ENCODE assay signal across 9 mouse cellular contexts in genomic region chr6:124570026-124570425, GRCm38 (mm10). TPM values are rescaled to one million over a fixed set of nuclear protein-coding genes. Genes with fewer than 3 reads are reported as not detected.
DNase-seq lines count a peak whose midpoint lies in the region; ATAC-seq and TF ChIP-seq lines count a peak whose summit lies in the region.
"Had no signal": no experiment of that assay in that cellular context is flagged by ENCODE, and none has a peak within 500 bp of the region (broad histone marks: within the 10 kb centered on the region; RNA-seq: fewer than 3 reads in every experiment).

C1rb (plus strand) TSS chr6:124570294.

- H3K4me1 ChIP-seq in heart, adult 2 months (ENCODE audit: control insufficient read depth, insufficient read depth, low read length) = no peaks in the 10 kb centered on the region
- no peaks in the 10 kb centered on the region for H3K4me1 ChIP-seq in liver, embryonic 13.5 days (replicated peaks)
- H3K4me1 ChIP-seq: midbrain, embryonic 12.5 days had no signal

- H3K9me3 ChIP-seq in liver, embryonic 13.5 days (replicated peaks) = no peaks in the 10 kb centered on the region
- H3K9me3 ChIP-seq: midbrain, embryonic 12.5 days had no signal

- no peak for ATAC-seq in liver, embryonic 13.5 days (ENCODE audit: low read depth)

- intact Hi-C loops in heart, adult 2 months (cut with DNase I) = loop anchor here (1.0 kb wide), 2 partner anchors 170 to 189 kb away; no protein-coding TSS in a partner anchor

- no peak for TF ChIP-seq POLR2A in heart, adult 2 months (IDR thresholded peaks at IDR 0.05; ENCODE audit: insufficient read depth, low read depth, low read length)

- TF ChIP-seq EP300 in heart, adult 2 months (IDR thresholded peaks at IDR 0.05; ENCODE audit: insufficient read depth, low read depth, low read length) = no peak

- DNase-seq in CD8-positive naive resting alpha-beta T cell, adult 2 months (ENCODE audit: low read depth in 2 of 2, low spot score in 2 of 2) = peak; percentile 38 to 50
- peak; percentile 73 to 94 for DNase-seq in adrenal gland, adult (ENCODE audit: inconsistent age in 2 of 2, low spot score in 1 of 2)
- peak; percentile 87 for DNase-seq in embryo, embryonic 10.5 days (ENCODE audit: low spot score)
- peak; percentile 41 to 65 for DNase-seq in heart, adult 2 months
- peak; percentile 78 for DNase-seq in kidney, postnatal 10 days
- peak; percentile 30 for DNase-seq in liver, embryonic 13.5 days
- peak; percentile 53 for DNase-seq in ovary, postnatal 36 days (ENCODE audit: low spot score)
- peak; percentile 67 for DNase-seq in thymus, postnatal 4 days

- peak; percentile 96 for TF ChIP-seq CTCF in heart, adult 2 months (IDR thresholded peaks at IDR 0.05)

- H3K4me3 ChIP-seq in heart, adult 2 months = no peak within 1 kb of the TSS
- no peak within 1 kb of the TSS for H3K4me3 ChIP-seq in liver, embryonic 13.5 days (replicated peaks)
- H3K4me3 ChIP-seq: midbrain, embryonic 12.5 days had no signal

- no peak within 1 kb of the TSS for H3K9ac ChIP-seq in heart, adult 2 months (ENCODE audit: low read depth, low read length)
- no peak within 1 kb of the TSS for H3K9ac ChIP-seq in liver, embryonic 13.5 days
- H3K9ac ChIP-seq: midbrain, embryonic 12.5 days had no signal

- no peak within 1 kb of the TSS for H3K4me2 ChIP-seq in liver, embryonic 13.5 days
- H3K4me2 ChIP-seq: midbrain, embryonic 12.5 days had no signal

- no peaks in the 10 kb centered on the region for H3K36me3 ChIP-seq in heart, adult 2 months (ENCODE audit: control insufficient read depth, insufficient read depth, low read length)
- no peaks in the 10 kb centered on the region for H3K36me3 ChIP-seq in liver, embryonic 13.5 days
- H3K36me3 ChIP-seq: midbrain, embryonic 12.5 days had no signal

- H3K27me3 ChIP-seq in heart, adult 2 months (ENCODE audit: control insufficient read depth, insufficient read depth, low read length) = no peaks in the 10 kb centered on the region
- H3K27me3 ChIP-seq in liver, embryonic 13.5 days = no peaks in the 10 kb centered on the region
- H3K27me3 ChIP-seq: midbrain, embryonic 12.5 days had no signal

- WGBS in heart, adult 2 months = 4% methylated on average over 8 of the region's 8 CpGs
- WGBS in liver, embryonic 13.5 days (ENCODE audit: insufficient replicate concordance) = under 1% methylated on average over 8 of the region's 8 CpGs

- no peak within 1 kb of the TSS for H3K27ac ChIP-seq in heart, adult 2 months
- H3K27ac ChIP-seq in liver, embryonic 13.5 days = no peak within 1 kb of the TSS
- H3K27ac ChIP-seq: midbrain, embryonic 12.5 days had no signal

- H3K79me2 ChIP-seq in heart, adult 2 months (replicated peaks; ENCODE audit: control insufficient read depth, insufficient read depth, low read length) = no peaks in the 10 kb centered on the region

RNA-seq across cellular contexts. Expression of gene C1rb, which starts in this region (rescaled TPM):
- total RNA-seq in heart, adult 2 months (2021) = 1 to 10 TPM; 1.2 to 1.8 TPM
- not detected in 2 replicates for polyA plus RNA-seq in heart, adult 2 months (2012; rRNA removed)
- polyA plus RNA-seq in liver, embryonic 13.5 days (2015; fragmentation: Nextera tagmentation; extraction: Ambion mirVana) = not detected in 2 replicates
- polyA plus RNA-seq: midbrain, embryonic 12.5 days had no signal

Comparison
In these comparisons a context has a peak if more than half of its experiments do, and no peak if none do; other contexts are left out.
1. Peak in DNase-seq in liver, embryonic 13.5 days; RNA of the gene not detected or under 1 TPM.
2. DNase-seq: peak in every context shown above with its lines; median percentile 87 in embryo, embryonic 10.5 days; 84 in adrenal gland, adult; 78 in kidney, postnatal 10 days; 67 in thymus, postnatal 4 days; 53 in heart, adult 2 months; 53 in ovary, postnatal 36 days; 44 in CD8-positive naive resting alpha-beta T cell, adult 2 months; 30 in liver, embryonic 13.5 days.